Mouse (Mus musculus): ENCODE data around the gene Cux1. TPM values are rescaled to one million over a fixed set of nuclear protein-coding genes. Genes with fewer than 3 reads are reported as not detected.

The Cux1 gene
- total RNA-seq (2021): 10 to 100 TPM; 66.0 to 68.2 TPM
- long read RNA-seq, experiment 1, transcript Cux1-207 (23 exons, 2,821 nt): minor isoform, 7 of 41 reads
- long read RNA-seq, experiment 1, transcript Cux1-211 (23 exons, 2,831 nt): major isoform, 19 of 41 reads
- long read RNA-seq, experiment 1, partial matches to known transcripts: 5 of 41 reads
- long read RNA-seq, experiment 1, other reads (novel, unspliced or antisense): 10 of 41 reads
- long read RNA-seq, experiment 2, transcript Cux1-211 (23 exons, 2,831 nt): major isoform, 28 of 50 reads
- long read RNA-seq, experiment 2, transcript Cux1-207 (23 exons, 2,821 nt): minor isoform, 5 of 50 reads
- long read RNA-seq, experiment 2, partial matches to known transcripts: 5 of 50 reads
- long read RNA-seq, experiment 2, other reads (novel, unspliced or antisense): 12 of 50 reads

DNA sequence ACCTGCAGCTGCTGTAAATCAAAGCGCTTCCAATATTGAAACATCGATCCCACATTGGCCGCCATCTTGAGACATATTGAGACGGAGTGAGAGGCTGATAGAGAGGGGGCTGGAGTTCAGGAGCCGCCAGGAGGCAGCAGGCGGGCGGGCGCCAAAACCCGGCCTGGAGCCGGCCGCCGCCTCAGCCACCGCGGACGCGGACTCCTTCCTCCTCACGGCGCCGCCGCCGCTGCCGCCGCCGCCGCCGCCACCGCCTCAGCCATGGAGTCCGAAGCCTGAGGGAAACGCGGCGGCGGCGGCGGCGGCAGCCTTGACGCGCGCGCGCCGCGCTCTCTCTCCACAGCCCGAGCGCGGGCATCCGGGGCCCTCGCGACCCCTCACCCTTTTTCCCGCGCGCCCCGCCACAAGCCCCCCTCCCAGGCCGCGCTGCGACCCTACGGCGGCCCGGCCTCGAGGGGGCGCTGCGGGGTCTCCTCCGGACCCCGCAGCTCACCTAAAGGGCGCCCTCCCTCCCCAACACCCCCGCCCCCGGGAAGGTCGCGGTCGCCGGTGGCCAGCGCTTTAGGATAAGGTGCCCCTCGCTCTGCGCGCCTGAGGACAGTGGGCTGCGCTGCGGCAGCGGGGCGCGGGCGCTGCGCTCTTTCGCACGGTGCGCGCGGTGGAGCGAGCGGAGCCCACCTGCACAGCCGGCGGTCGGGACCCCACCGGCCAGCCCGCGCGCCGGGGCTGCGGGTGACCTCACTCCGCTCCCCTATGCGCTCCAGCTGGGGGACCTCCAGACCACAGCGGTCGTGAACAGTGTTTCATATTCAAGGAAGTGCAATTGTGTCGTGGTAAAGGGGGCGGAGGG lies at the start of gene Cux1:
Gene Cux1, minus strand, starts transcription at position 315 of the 850 bp plus-strand sequence.
- intact Hi-C loops (cut with DNase I; ENCODE audit: low total_unique reads): loop anchor here (5.0 kb wide), 1 partner anchor 55 kb away; no protein-coding TSS in a partner anchor
- peak; percentile 88 for DNase-seq

DNA sequence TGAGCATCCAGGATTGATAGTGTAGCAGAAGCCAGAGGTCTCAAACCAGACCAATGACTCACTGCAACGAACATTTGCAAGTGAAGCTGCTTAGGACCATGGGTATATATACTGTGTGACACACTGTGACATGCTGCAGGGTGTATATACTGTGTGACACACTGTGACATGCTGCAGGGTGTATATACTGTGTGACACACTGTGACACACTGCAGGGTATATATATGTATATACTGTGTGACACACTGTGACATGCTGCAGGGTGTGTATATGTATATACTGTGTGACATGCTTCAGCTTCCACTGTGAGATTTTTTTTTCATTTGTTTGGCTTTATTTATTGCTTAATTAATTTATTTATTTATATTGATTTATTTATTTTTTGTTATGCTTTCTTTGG lies 45.1 kb upstream of the Cux1 start:
- DNase-seq: no peak
- intact Hi-C loops (cut with DNase I; ENCODE audit: low total_unique reads): no loop called here

DNA sequence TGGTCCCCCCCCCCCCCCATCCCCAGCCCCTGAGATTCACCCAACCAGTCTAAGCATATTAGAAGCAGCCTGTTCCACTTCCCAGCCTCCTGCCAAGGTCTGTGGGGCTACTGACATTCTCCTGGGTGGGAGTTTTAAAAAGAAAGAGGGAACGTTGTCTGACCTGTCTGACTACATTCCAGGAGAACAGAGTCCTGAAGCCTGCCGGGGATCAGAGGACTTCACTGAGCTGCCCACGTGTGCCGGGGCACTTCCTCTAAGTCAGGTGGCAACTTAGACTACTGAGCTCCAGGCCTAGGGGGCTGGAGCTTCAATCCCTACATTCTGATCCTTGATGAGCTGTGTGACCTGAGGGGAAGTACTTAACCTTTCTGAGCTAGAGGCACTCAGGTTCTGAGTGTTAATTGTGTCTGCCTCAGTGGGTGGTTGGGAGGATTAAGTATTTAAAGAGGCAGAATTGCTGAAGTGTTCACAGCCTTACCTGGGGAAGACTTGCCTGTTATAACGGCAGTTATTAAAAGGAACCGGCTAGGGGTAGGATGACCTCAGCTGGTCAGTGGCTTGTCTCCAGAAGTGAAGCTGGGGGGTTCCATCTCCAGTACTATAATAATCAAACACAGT lies 41.6 kb upstream of the Cux1 start:
- intact Hi-C loops (cut with DNase I; ENCODE audit: low total_unique reads): no loop called here
- no peak for DNase-seq

GRCm38 (mm10) chr5:136605144-136605543 lies 37.9 kb upstream of the Cux1 start:
- intact Hi-C loops (cut with DNase I; ENCODE audit: low total_unique reads): no loop called here
- DNase-seq: no peak

- intact Hi-C loops (cut with DNase I; ENCODE audit: low total_unique reads): no loop called here
- DNase-seq: no peak
Observed at GRCm38 (mm10) chr5:136603176-136603964, 36.1 kb upstream of the Cux1 start.

DNA sequence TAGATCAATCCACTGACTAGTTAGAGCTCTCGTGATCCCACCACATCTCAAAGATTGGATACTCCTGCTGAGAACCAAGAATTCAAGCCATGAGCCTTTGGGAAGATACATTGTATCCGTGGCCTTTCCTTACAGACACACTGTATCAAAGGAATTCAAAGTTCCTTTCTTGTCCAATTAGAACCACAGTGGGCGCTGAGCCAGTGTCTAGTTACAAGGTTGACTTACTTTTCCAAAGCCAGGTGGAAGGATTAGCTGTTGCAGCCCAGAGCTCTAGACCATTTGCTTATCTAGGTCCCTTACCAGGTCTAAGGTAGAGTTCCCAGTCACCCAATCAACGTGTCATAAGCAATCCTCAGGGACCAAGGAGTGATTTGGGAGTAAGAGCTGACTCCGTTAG lies 33.2 kb upstream of the Cux1 start:
- DNase-seq: no peak
- intact Hi-C loops (cut with DNase I; ENCODE audit: low total_unique reads): no loop called here

DNA sequence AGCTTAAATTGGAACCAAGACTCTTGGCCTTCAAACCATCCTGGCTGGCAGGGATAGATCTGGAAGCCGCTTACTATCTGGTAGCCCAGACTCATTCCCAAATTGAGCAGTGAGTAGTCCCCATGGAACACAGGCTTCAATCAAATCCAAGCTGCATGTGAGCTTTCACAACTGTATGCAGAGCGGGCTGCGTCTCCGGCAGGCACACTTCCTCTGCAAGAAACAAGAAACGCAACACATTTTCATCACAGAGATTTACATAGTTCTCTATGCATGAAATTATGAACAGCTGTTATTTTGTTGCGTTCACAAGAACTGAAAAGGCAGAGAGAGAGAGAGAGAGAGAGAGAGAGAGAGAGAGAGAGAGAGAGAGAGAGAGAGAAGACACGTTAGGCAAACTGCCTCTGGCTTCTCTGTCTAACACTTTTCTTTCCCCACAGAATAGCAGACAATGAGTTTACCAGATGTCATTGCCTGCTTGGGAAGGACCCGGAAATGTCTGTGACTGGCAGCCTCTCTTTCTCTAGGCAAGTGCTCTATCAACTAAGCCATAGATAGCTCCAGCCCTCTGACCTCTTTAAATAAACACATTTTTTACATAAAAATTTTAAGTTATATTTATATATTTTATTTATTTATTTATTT lies 27.7 kb upstream of the Cux1 start:
- intact Hi-C loops (cut with DNase I; ENCODE audit: low total_unique reads): no loop called here
- DNase-seq: peak; percentile 13

DNA sequence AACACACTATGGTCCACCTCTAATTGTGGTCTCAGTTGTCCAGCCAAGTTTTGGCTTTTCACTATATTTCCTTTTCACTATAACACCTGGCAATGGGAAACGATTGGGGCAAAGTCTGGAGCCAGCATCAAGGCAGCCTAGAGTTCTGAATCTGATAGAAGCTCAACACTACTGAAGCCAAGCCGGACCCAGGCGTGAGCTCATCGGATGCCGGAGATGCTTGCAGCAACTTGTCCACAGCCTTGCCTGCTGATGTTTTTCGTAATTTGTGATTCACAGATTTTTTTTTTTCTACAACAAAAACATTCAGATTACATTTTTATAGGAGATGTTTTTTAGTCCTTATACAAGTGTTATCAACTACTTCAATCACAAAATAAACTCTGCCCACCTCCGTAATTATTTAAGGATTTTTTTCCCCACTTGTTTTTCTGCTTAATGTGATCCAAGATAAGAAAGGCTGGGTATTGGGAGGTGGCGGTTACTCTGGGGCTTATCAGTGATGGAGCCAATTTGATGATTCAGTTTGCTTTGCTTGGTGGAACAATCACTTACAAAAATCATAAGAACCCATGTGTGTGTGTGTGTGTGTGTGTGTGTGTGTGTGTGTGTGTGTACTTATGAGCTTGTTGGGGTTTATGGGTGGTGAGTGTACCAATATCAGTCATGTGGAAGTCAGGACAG lies 24.7 kb upstream of the Cux1 start:
- intact Hi-C loops (cut with DNase I; ENCODE audit: low total_unique reads): no loop called here
- no peak for DNase-seq

GRCm38 (mm10) chr5:136589002-136589401 lies 21.7 kb upstream of the Cux1 start:
- intact Hi-C loops (cut with DNase I; ENCODE audit: low total_unique reads): no loop called here

GRCm38 (mm10) chr5:136588471-136588870 lies 21.2 kb upstream of the Cux1 start:
- DNase-seq: no peak
- intact Hi-C loops (cut with DNase I; ENCODE audit: low total_unique reads): no loop called here

More at GRCm38 (mm10) chr5:136589002-136589401, 21.7 kb upstream of the Cux1 start:
- DNase-seq: no peak

DNA sequence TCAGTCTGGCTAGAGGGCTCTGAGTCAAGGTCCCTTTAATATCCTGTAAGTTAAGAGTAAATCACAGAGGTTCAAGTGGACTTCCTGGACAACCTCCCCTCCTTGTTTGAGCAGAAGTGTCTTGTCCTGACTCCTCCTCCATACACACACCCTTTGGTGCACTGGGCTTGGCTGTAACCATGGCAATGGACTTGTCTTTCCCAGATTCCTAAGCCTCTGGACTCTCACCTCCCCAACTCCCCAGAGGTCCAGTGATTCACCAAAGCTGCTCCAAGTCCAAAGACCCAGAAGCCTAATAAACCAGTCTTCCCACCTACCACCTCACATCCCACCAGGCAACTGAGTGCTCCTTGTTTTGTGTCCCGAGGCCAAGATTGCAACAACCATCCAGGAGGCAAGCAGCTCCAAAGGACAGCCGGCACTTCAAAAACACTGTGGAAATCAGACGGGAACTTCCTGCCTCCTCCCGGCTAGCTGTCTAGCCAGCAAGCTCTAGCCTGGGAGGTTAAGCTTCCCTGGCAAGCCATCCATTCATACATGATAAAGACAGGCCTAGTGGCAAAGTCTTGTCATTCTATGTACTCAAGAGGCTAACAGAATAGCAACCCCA lies 17.5 kb upstream of the Cux1 start:
- intact Hi-C loops (cut with DNase I; ENCODE audit: low total_unique reads): no loop called here

DNA sequence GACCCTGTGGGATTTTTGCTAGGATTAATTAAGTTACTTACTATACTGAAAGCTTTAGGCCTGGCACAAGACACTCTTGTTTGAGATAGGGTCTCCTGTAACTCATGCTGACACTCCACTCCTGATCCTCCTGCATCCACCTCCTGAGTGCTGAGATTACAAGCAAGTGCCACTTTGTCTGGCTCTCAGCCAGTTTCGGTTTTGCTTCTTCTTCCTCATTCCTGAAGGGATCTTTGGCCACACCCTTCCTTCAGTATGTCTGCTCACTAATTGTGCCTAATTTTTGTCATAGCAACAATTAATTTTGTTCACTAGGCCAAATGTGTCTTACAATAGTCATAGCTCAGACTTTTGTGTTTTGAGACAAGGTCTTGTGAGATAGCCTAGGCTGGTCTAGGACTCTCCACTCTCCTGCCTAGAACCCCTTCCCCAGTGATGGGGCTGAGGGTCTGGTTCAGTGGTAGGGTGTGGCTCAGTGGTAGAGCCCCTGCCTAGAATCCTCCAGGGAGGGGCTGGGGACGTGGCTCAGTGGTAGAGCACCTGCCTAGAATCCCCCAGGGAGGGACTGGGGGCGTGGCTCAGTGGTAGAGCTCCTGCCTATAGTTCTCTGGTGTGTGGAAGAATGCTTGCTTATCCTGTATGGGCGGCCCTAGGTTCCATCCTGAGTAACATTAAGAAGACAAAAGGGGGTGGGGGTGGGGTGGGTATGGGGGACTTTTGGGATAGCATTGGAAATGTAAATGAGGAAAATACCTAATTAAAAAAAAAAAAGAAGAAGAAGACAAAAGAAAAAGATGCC lies 16.6 kb upstream of the Cux1 start:
- intact Hi-C loops (cut with DNase I; ENCODE audit: low total_unique reads): no loop called here
- DNase-seq: no peak

More for the DNA sequence above, 17.5 kb upstream of the Cux1 start:
- DNase-seq: no peak

DNA sequence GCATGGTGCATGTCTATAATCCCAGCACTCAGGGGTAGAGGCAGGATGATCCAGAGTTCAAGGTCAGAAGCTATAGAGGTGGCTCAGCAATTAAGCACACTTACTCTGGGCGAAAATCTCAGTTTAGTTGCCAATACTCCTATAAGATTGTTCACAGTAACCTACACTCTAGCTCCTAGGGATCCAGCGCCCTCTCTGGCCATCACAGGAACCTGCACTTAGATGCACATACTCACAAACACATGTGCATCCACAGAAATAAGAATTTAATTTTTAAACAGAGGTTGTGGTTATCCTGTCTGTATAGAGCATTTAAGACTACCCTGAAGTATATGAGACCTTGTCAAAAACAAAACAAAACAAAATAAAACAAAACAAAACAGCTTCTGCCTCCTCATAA lies 16.0 kb upstream of the Cux1 start:
- intact Hi-C loops (cut with DNase I; ENCODE audit: low total_unique reads): no loop called here
- no peak for DNase-seq

- intact Hi-C loops (cut with DNase I; ENCODE audit: low total_unique reads): no loop called here
- DNase-seq: no peak
Observed at GRCm38 (mm10) chr5:136582201-136582600, 14.9 kb upstream of the Cux1 start.

DNA sequence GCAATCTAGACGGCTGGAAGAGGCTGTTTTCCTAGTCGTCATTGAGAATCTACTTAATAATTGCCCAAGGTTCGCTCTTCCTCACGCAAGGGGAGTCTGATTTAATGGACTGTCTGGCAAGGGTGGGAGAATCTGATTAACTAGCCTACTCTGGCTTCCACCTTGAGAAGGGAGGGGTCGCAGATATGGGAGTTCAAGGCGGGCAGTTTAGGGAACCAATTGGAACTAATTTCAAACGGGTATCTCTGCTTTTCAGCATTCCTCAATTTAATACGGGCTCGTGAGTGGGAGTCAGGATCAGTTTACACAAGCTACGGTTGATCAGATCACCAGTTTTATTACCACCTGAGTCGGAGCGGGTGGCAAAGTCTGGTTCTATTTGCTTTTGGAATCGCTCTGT lies 14.3 kb upstream of the Cux1 start:
- DNase-seq: no peak
- intact Hi-C loops (cut with DNase I; ENCODE audit: low total_unique reads): no loop called here

GRCm38 (mm10) chr5:136581166-136581565 lies 13.9 kb upstream of the Cux1 start:
- peak; percentile 40 for DNase-seq
- intact Hi-C loops (cut with DNase I; ENCODE audit: low total_unique reads): no loop called here

DNA sequence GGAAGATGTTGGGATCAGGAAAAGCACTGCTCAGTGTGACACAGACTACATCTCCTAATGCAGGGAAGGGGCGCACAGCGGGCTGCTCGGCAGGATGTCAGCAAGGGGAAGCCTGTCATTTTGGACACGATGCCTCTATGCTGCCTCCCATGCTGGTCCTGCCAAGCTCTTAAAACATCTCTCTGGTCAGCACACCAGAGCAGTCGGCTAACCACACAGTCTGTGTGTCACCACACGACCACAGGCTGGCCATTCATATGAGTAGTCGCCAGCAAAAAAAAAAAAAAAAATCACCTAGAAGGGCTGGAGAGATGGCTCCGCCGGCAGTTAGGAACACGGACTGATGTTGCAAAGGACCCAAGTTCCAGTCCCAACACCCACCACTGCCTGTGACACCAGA lies 10.9 kb upstream of the Cux1 start:
- intact Hi-C loops (cut with DNase I; ENCODE audit: low total_unique reads): loop anchor here (10.0 kb wide), 2 partner anchors 127 to 293 kb away; no protein-coding TSS in a partner anchor

More for the DNA sequence above, 10.9 kb upstream of the Cux1 start:
- DNase-seq: no peak
